Mouse (Mus musculus) kidney, adult 9 months (tissue): Measurements from ENCODE around the gene Mrps18b.
A peak's percentile ranks its signal among the peaks of the same experiment; 100 is the strongest.

Experiments
- DNase-seq: peaks from one replicate; pipeline ENCODE4 v3.0.0; 2022

The Mrps18b gene

GRCm38 (mm10) chr17:35870884-35871696 is 45.1 kb downstream of the Mrps18b start:
- DNase-seq, result no peak

DNA sequence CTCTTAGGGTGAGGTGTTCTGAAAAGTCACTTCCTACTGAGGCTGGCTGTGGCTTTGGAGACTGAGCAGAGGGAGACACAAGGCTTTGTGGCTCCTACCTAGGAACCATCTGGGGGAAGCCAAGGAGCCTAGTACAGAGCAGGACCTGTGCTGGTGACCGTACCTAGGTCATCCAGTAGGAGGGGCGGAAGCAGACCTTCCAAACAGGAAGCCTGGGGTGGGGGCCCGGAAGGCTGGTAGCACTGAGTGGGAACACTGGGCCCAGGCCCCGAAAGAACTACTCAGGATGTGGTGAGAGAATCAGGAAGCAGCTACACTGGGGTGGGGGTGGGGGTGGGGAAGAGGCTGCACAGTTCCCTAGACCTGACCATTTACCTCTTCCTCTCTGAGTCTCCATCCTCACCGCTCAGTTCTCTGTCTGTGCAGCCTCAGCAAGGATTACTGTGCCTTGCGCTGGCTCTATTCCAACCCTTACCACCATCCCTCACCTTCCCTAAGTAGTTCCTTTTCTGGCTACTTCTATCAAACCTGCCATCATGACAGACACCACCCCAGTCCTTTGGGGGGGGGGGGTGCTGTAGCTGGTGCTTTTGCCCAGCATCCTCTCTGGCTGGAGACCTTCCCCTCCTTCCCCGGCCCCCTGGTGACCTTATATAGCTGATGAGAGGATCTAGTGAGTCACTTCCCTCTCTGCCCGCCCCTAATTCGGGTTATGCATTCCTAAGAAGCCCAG is 45.9 kb downstream of the Mrps18b start:
- peak; percentile 66 for DNase-seq

DNA sequence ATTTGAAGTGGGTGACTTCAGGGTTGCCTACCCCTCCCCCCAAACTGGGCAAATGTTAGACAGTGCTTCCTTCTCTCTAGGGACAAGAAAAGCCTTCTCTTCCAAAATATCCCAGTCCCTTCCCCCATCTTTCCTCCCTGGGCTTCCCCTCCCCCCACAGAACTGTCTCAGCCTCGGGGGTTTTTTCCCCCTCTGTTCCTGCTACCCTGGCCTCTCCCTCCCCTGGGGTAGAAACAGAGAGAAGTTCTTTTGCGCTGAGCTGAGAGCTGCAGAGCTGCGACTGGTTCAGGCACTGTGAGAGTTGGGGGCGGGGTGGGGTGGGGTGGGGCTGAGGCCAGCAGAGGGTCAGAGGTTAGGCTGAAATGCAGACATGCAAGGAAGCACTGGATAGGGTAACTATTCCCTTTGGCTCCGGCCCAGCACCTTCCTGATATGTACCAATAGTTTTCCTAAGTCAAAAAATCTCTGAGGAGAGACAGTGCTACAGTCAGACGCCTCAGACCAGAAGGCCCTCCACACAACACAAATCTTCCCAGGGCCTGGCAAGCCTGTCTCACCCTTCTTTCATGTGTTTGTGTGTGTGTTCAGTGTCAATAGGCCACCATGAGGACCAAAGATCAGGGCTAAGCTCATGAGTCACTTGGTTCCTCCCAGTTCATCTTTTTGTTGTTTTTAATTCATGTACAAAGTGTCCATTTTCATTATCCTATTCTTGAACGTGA is 46.7 kb downstream of the Mrps18b start:
- no peak for DNase-seq

DNA sequence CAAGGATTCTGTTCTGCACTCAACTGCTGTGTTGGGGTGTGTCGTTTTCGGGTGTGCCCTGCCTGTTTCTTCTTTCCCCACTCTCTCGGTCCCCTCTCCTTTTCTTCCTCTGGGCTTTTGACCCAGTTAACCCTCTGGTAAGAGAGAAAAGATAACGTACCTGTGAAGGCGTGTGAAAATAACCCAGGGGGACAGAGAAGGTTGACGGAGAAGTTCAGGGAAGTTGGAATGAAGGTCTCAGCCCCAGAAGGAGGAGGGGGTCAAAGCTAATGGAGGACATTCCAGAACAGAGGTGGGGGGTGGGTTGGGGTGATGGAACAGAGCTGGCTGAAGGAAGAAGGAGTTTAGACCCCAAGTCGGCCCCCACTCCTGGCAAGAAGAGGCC is 47.2 kb downstream of the Mrps18b start:
- no peak for DNase-seq

DNA sequence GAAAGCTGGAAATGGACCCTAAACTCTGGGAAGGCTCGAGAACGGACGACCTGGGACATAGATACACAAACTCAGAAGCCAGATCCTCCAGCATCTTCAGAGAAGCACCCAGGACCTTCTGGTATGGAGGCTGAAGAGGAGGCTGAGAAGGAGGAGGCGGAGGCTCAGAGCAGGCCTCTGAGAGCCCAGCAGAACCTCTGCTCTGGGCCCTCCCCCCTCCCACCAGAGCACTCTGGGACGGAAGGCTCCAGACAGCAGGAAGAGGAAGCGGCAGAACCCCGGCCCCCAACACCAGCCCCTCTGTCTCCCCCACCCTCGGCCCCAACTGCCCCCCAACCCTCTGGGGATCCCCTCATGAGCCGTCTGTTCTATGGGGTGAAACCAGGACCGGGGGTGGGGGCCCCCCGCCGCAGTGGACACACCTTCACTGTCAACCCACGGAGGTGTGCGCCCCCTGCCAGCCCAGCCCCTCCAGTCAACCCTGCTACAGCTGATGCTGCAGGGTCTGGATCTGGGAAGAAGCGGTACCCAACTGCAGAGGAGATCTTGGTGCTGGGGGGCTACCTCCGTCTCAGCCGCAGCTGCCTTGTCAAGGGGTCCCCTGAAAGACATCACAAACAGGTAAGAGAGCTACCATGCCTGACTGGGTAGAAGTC is 47.9 kb downstream of the Mrps18b start:
- no peak for DNase-seq

DNA sequence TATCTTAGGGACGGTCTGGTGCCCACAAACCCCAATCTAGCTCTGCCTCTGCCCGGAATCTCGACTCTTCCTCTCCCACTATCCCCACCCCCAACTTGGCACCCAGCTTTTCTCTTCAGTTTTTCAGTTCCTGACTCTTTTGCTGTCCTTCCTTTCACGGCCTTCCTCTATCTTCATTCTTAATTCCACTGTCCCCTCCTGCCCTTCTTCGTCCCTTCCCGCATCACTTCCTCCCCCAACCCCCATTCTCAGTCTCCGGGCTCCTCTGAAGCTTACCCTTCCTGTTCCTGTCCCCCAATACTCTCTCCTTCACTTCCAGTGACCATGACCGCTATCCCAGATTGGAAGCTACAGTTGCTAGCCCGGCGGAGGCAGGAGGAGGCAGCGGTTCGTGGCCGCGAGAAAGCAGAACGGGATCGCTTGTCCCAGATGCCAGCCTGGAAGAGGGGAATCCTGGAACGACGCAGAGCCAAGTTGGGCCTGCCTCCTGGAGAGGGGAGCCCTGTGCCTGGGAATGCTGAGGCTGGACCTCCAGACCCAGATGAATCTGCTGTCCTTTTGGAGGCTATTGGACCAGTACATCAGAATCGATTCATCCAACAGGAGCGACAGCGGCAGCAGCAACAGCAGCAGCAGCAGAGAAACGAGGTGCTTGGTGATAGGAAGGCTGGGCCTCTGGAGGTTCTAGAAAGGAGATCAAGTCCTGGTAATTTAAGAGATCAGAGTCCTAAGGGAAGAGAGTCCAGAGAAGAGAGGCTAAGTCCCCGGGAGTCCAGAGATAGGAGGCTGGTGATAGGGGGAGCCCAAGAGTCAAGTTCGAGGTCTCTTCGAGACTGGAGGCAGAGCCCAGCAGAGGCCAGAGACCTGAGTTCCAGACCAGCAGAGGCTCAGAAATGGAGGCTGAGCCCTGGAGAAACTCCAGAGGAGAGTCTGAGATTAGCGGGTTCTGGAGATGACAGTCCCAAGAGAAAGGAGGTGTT is 49.0 kb downstream of the Mrps18b start:
- peak; percentile 51 for DNase-seq

GRCm38 (mm10) chr17:35866281-35866831 is 49.8 kb downstream of the Mrps18b start:
- peak; percentile 51 for DNase-seq

GRCm38 (mm10) chr17:35865481-35866280 is 50.5 kb downstream of the Mrps18b start, which contains the start of gene Ppp1r18:
TSS of gene Ppp1r18 (plus strand) at chr17:35865593.
- peak; percentile 53 for DNase-seq

GRCm38 (mm10) chr17:35864832-35865353 is 51.3 kb downstream of the Mrps18b start:
- no peak for DNase-seq

GRCm38 (mm10) chr17:35861198-35861857 is 54.9 kb downstream of the Mrps18b start, which contains the start of gene Nrm:
TSS of gene Nrm (plus strand) at chr17:35861318.
- DNase-seq, result peak; percentile 89

GRCm38 (mm10) chr17:35860831-35861197 is 55.4 kb downstream of the Mrps18b start:
- no peak for DNase-seq
